Mouse (Mus musculus) brain, embryonic 14.5 days (tissue): ENCODE measurements around the gene Slc25a38.

Experiments used
- CTCF ChIP-seq: fragments of 200-500 bp; IDR thresholded peaks from 2 replicates; pipeline ENCODE4 v1.5.1; 2012; ENCODE audit warnings: inconsistent platforms, mild to moderate bottlenecking, moderate library complexity, borderline replicate concordance; ENCODE audit not compliant: insufficient read depth, insufficient read length; ENCODE audit errors: extremely low read depth
- POLR2A ChIP-seq: fragments of 200-500 bp; IDR thresholded peaks from 2 replicates; pipeline ENCODE4 v1.6.1; 2012; ENCODE audit warnings: mild to moderate bottlenecking, inconsistent platforms, borderline replicate concordance; ENCODE audit not compliant: poor library complexity, insufficient read depth, insufficient read length, severe bottlenecking; ENCODE audit errors: extremely low read depth

GRCm38 (mm10) chr9:120083158-120083894 lies 26.8 kb upstream of the Slc25a38 start:
- TF ChIP-seq CTCF (no peak), POLR2A (no peak)
